Mouse (Mus musculus) hindbrain, postnatal 0 days (tissue): ENCODE results near the gene Rps27. TPM values are rescaled to one million over a fixed set of nuclear protein-coding genes. Genes with fewer than 3 reads are reported as not detected.

ENCODE experiments used
- ATAC-seq: fragments of 200-750 bp; cut with Nextera tagmentation; 2 replicates; pipeline ENCODE4 v1.8.0; 2017; ENCODE audit warnings: mild to moderate bottlenecking, moderate TSS enrichment, moderate library complexity
- DNase-seq: peaks from one replicate; pipeline ENCODE4 v3.0.0-alpha.2; 2015; ENCODE audit warnings: low spot score
- H3K27ac ChIP-seq: fragments of 300-500 bp; sonication (generic); 2 replicates; pipeline ENCODE4 v1.5.1; 2014; ENCODE audit warnings: mild to moderate bottlenecking
- H3K27me3 ChIP-seq: fragments of 300-500 bp; sonication (generic); 2 replicates; pipeline ENCODE4 v1.6.1; 2014; ENCODE audit warnings: low read length, mixed read lengths; ENCODE audit not compliant: insufficient read depth
- H3K36me3 ChIP-seq: fragments of 300-500 bp; sonication (generic); 2 replicates; pipeline ENCODE4 v1.6.1; 2014; ENCODE audit warnings: low read length, mixed read lengths; ENCODE audit not compliant: insufficient read depth
- H3K4me1 ChIP-seq: fragments of 300-500 bp; sonication (generic); 2 replicates; pipeline ENCODE4 v1.6.1; 2014; ENCODE audit warnings: antibody characterized with exemption, low read length, mixed read lengths; ENCODE audit not compliant: insufficient read depth
- H3K4me2 ChIP-seq: fragments of 300-500 bp; sonication (generic); 2 replicates; pipeline ENCODE4 v1.6.1; 2014; ENCODE audit warnings: low read depth, mild to moderate bottlenecking, low read length, moderate library complexity, mixed read lengths
- H3K4me3 ChIP-seq: fragments of 300-500 bp; sonication (generic); 2 replicates; pipeline ENCODE4 v1.5.1; 2014; ENCODE audit warnings: low read length
- H3K9ac ChIP-seq: fragments of 300-500 bp; sonication (generic); replicated peaks from 2 replicates; pipeline ENCODE4 v1.6.1; 2014; ENCODE audit warnings: mild to moderate bottlenecking, low read length, moderate library complexity, mixed read lengths
- H3K9me3 ChIP-seq: fragments of 300-500 bp; sonication (generic); 2 replicates; pipeline ENCODE4 v1.6.1; 2016; ENCODE audit warnings: low read length, mixed read lengths
- CTCF ChIP-seq: IDR thresholded peaks from 2 replicates; pipeline ENCODE4 v1.5.1; 2016; ENCODE audit warnings: antibody characterized with exemption, control low read depth, low read depth
- WGBS: fragments of 180-500 bp; shearing (Covaris S2); extraction: QIAGEN DNeasy Blood & Tissue Kit; methylation state at CpG from one replicate; pipeline ENCODE4 v1.1.7; 2014; 5-methylcytosine and 5-hydroxymethylcytosine counted together
- polyA plus RNA-seq: library from polyadenylated mRNA; unstranded; fragments of >200 nt; fragmentation: Nextera tagmentation; extraction: Ambion mirVana; gene quantifications from 2 replicates; pipeline ENCODE4 v1.2.1, GENCODE M21; 2015
- total RNA-seq: library from RNA; depleted of rRNA; stranded (reverse); fragments of >200 nt; gene quantifications from 2 replicates; pipeline ENCODE4 v1.2.3, GENCODE M21; 2014; rRNA removed

The Rps27 gene
- total RNA-seq (2,630 and 2,808 TPM in 2 replicates), polyA plus RNA-seq (847 and 901 TPM in 2 replicates)

DNA sequence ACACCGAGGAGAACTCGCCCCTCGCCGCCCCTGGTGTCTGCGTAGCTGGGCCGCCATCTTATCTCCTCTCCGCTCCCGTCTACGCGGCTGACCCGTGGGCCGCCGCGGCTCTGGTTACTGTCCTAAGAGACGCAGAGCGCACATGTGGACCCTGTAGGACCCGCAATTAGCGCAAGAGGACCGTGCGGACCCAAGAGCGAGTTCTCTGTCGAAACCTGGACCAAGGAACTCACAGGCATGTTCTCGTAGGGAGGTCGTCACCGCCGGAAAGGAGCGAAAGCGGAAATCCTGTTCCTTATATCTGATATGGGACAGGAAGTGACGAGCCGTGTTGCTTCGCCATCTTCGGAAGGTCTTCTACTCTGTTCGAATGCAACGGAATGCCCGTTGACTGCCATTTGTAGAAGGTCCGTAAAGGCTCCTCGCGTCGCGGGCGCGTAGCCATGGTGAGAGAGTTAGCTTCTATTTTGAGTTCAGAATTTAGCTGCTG, at the start of gene Rps27, which contains the start of gene Rab13:
TSS of gene Rps27 (minus strand) at position 275 of the 490 bp plus-strand sequence.
TSS of gene Rab13 (plus strand) at position 319 of the 490 bp plus-strand sequence.
- under 1% methylated on average over 42 of the region's 42 CpGs for WGBS
- no peaks in the 10 kb centered on the region for H3K27me3 ChIP-seq

DNA sequence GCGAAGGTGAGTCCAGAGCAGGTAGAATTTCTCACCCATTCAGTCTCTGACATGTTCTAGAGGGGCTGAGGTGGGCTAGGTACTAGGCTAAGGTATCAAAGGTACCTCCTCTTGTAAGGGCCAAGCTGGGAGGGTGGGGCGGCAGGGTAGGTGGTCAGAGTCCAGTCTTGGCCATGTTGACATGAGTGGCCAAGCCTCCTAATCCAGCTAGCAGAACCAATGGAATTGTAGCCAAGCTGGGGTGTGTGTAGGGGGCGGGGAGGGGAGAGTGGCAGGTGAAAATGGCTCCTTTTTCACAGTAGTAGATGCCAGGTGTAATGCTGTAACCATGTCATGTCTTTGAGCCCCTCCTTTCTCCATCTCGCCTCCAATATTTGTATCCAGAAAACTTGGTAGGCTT, 45.1 kb upstream of the Rps27 start:
- no peak for TF ChIP-seq CTCF
- Histone ChIP-seq H3K27me3 (no peaks in the 10 kb centered on the region), H3K4me1 (peaks cover 5% of the 10 kb centered on the region), H3K4me2 (no peak overlapping the region), H3K9ac (no peak overlapping the region), H3K4me3 (no peak overlapping the region), H3K27ac (no peak overlapping the region), H3K9me3 (no peaks in the 10 kb centered on the region), H3K36me3 (peaks cover 57% of the 10 kb centered on the region)
- DNase-seq (no peak), ATAC-seq (no peak)
- 94% methylated on average over 4 of the region's 4 CpGs for WGBS

More for the DNA sequence above, at the start of gene Rps27, which contains the start of gene Rab13:
- ATAC-seq (peak; percentile 96), DNase-seq (peak; percentile 97)
- peaks cover 15% of the 10 kb centered on the region for H3K4me1 ChIP-seq
- peak within 1 kb of the TSS; percentile 93 for H3K4me2 ChIP-seq
- H3K27ac ChIP-seq: peak within 1 kb of the TSS; percentile 95
- peak within 1 kb of the TSS; percentile 92 for H3K9ac ChIP-seq
- no peak for TF ChIP-seq CTCF
- H3K36me3 ChIP-seq: peaks cover 20% of the 10 kb centered on the region; the same call in 1 of the 2 replicates
- H3K9me3 ChIP-seq: no peaks in the 10 kb centered on the region
- H3K4me3 ChIP-seq: peak within 1 kb of the TSS; percentile 94

DNA sequence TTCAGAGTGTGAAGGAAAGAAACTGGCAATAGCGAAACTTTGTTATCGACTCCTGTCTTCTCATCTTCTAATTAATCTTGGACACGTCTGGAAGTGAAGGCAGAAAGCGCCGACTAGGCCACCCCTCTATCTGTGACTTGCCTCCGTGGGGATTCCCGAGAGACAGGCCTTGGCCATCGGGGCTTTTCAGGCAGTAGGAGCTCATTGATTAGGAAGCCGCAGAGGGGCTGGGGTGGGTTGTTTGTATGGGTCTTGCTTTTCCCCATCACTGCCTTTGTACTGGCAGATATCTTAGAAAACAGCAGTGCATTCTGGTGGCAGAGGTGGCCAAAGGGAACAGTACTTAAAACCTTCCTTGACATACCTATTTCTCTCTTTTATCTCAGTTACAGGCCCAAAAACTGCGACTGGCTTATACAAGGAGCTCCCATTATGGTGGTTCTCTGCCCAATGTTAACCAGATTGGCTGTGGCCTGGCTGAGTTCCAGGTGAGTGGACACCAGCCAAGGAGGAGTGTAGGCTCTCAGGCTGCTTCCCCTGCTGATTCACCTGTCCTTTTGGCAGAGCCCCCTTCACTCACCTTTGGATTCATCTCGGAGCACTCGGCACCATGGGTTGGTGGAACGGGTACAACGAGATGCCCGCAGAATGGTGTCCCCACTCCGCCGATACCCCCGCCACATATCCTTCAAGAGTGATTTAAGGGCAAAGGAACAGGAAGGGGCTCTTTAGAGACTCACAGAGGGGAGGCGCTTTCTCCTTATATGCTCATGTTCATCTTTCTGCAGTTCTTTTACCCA, 43.5 kb upstream of the Rps27 start:
- Histone ChIP-seq H3K36me3 (peaks cover 42% of the 10 kb centered on the region), H3K9ac (no peak overlapping the region), H3K27me3 (no peaks in the 10 kb centered on the region), H3K27ac (no peak overlapping the region), H3K4me2 (no peak overlapping the region), H3K4me1 (peaks cover 5% of the 10 kb centered on the region), H3K9me3 (no peaks in the 10 kb centered on the region), H3K4me3 (no peak overlapping the region)
- WGBS: 87% methylated on average over 19 of the region's 19 CpGs
- ATAC-seq (no peak), DNase-seq (no peak)
- no peak for TF ChIP-seq CTCF

DNA sequence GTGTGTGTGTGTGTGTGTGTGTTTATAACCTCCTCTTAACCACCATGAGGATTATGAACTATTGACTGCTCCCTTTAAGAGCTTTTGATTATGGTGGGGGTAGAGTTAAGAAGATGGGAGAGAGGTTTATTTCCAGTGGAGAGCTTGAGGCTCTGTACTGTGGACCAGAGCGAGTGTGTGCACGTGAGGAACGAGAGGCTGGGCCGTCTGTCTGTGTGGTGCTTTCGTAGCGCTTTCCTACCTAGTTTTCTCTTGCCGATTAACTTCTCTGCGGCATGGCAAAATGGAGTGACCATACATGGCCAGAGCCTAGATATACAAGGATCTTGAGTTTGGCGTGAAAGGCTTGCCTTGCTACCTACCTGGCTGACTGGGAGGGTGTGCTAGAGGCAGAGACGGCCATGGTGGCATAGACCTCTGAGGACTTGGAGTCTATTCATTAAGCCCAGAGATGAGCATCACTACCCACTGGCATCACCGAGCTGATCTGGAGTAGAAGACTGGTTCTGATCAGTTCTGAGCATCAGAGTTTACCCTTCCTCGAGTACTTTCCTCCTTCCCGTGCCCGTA, 42.4 kb upstream of the Rps27 start:
- no peak for TF ChIP-seq CTCF
- DNase-seq (no peak), ATAC-seq (no peak)
- Histone ChIP-seq H3K27ac (no peak overlapping the region), H3K36me3 (peaks cover 31% of the 10 kb centered on the region), H3K9ac (no peak overlapping the region), H3K27me3 (no peaks in the 10 kb centered on the region), H3K4me3 (no peak overlapping the region), H3K4me1 (peaks cover 5% of the 10 kb centered on the region), H3K9me3 (no peaks in the 10 kb centered on the region), H3K4me2 (peak overlapping the region; percentile 89; the same call in 1 of the 2 replicates)
- WGBS: 90% methylated on average over 14 of the region's 14 CpGs

DNA sequence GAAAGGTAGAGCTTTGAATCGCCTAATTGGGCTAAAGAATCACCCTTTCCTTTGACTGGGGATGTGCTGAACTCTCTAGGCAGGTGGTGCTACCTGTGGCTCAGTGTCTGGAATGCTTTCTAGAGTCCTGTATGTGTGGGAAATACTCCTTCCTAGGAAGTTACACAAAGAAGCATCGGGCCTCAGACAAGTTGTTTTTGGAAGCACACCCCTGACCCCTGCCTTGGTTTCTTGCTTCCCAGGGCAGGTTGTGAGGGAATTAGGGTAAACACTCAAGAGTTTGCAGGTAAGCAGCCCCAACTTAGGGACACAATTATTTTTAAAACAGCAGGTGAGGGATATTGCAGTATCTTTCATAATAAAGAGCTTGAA, 41.7 kb upstream of the Rps27 start:
- WGBS: 20% methylated on average over 2 of the region's 2 CpGs
- Histone ChIP-seq H3K9ac (peak overlapping the region; percentile 90), H3K4me2 (peak overlapping the region; percentile 89), H3K27ac (peak overlapping the region; percentile 89; the same call in 1 of the 2 replicates), H3K36me3 (peaks cover 24% of the 10 kb centered on the region), H3K27me3 (no peaks in the 10 kb centered on the region), H3K4me1 (peaks cover 5% of the 10 kb centered on the region), H3K9me3 (no peaks in the 10 kb centered on the region), H3K4me3 (peak overlapping the region; percentile 97)
- no peak for TF ChIP-seq CTCF
- no peak for ATAC-seq
- DNase-seq: no peak

DNA sequence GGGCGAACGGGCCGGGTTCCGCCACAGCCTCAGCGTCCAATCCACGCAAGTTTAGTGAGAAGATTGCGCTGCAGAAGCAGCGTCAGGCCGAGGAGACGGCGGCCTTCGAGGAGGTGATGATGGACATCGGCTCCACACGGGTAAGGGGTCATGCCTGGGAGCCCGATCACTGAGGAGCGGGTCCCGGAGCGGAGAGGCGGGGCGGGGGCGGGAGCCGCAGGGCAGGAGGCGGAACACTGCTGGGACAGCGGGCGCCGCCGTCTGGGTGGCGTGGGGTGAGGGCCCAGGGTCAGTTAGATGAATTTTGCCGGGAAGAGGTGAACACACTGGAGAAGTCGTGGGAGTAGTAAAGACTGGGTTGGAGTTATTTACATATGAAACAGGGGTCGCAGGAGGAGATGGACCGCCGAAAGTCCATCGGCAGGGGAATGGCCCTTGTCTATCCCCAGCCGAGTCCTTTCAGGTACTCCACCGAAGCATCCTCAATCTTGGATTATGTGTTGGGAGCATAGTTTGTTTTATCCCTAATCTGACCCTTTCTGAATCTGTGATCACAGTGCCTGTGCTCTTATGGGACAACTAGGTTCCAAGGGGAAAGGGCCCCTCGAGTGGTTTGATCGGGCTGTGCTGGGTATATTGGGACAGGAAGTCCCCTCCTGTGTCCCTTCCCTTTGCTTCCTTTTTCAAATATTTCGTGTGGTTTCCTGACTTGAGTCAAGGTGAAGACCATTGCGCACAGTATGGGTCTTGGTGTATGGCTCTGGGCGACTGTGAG, 41.2 kb upstream of the Rps27 start:
- DNase-seq (no peak), ATAC-seq (no peak; the same call in 1 of the 2 replicates)
- Histone ChIP-seq H3K27ac (peak overlapping the region; percentile 89), H3K4me3 (peak overlapping the region; percentile 97), H3K4me1 (peaks cover 5% of the 10 kb centered on the region), H3K9me3 (no peaks in the 10 kb centered on the region), H3K4me2 (peak overlapping the region; percentile 89), H3K36me3 (peaks cover 19% of the 10 kb centered on the region), H3K9ac (peak overlapping the region; percentile 90), H3K27me3 (no peaks in the 10 kb centered on the region)
- WGBS: under 1% methylated on average over 41 of the region's 41 CpGs
- no peak for TF ChIP-seq CTCF
